Mouse (Mus musculus) embryonic facial prominence, embryonic 14.5 days (tissue): ENCODE measurements around the gene Lbhd1. TPM values are rescaled to one million over a fixed set of nuclear protein-coding genes. Genes with fewer than 3 reads are reported as not detected.
A peak's percentile ranks its signal among the peaks of the same experiment; 100 is the strongest.

ENCODE experiments used
- ATAC-seq: fragments of 200-750 bp; cut with Nextera tagmentation; 2 replicates; pipeline ENCODE4 v1.8.0; 2017; ENCODE audit warnings: low read depth, moderate number of reproducible peaks, moderate TSS enrichment
- DNase-seq: peaks from one replicate; pipeline ENCODE4 v3.0.0-alpha.2; 2015; ENCODE audit warnings: low spot score
- H3K27ac ChIP-seq: fragments of 300-500 bp; sonication (generic); replicated peaks from 2 replicates; pipeline ENCODE4 v1.5.1; 2014; ENCODE audit warnings: low read depth, mild to moderate bottlenecking, low read length, moderate library complexity
- H3K27me3 ChIP-seq: fragments of 300-500 bp; sonication (generic); replicated peaks from 2 replicates; pipeline ENCODE4 v1.6.1; 2014; ENCODE audit warnings: low read length; ENCODE audit not compliant: control insufficient read depth, insufficient read depth
- H3K36me3 ChIP-seq: fragments of 300-500 bp; sonication (generic); 2 replicates; pipeline ENCODE4 v1.6.1; 2014; ENCODE audit warnings: low read length, mixed read lengths; ENCODE audit not compliant: control insufficient read depth, insufficient read depth
- H3K4me1 ChIP-seq: fragments of 300-500 bp; sonication (generic); 2 replicates; pipeline ENCODE4 v1.6.1; 2014; ENCODE audit warnings: antibody characterized with exemption, low read length; ENCODE audit not compliant: control insufficient read depth, insufficient read depth
- H3K4me2 ChIP-seq: fragments of 300-500 bp; sonication (generic); 2 replicates; pipeline ENCODE4 v1.6.1; 2014; ENCODE audit warnings: low read depth, mild to moderate bottlenecking, low read length, moderate library complexity, mixed read lengths
- H3K4me3 ChIP-seq: fragments of 300-500 bp; sonication (generic); 2 replicates; pipeline ENCODE4 v1.5.1; 2014; ENCODE audit warnings: low read depth, mild to moderate bottlenecking, low read length
- H3K9ac ChIP-seq: fragments of 300-500 bp; sonication (generic); 2 replicates; pipeline ENCODE4 v1.6.1; 2014; ENCODE audit warnings: low read depth, mild to moderate bottlenecking, low read length, moderate library complexity, mixed read lengths
- H3K9me3 ChIP-seq: fragments of 300-500 bp; sonication (generic); 2 replicates; pipeline ENCODE4 v1.6.1; 2016; ENCODE audit warnings: low read length; ENCODE audit not compliant: control insufficient read depth
- WGBS: fragments of 180-500 bp; shearing (Covaris S2); extraction: QIAGEN DNeasy Blood & Tissue Kit; methylation state at CpG from one replicate; pipeline ENCODE4 v1.1.7; 2014; 5-methylcytosine and 5-hydroxymethylcytosine counted together
- polyA plus RNA-seq: library from polyadenylated mRNA; unstranded; fragments of >200 nt; fragmentation: Nextera tagmentation; extraction: Ambion mirVana; gene quantifications from 2 replicates; pipeline ENCODE4 v1.2.1, GENCODE M21; 2014

Gene Lbhd1
- polyA plus RNA-seq, 1 experiment from 2014 or later = 68.8 TPM

- Histone ChIP-seq H3K4me1 (0 out of 2 replicates have a peak, but pooled peaks cover 6% of the 10 kb centered on the region), H3K27me3 (no peaks in the 10 kb centered on the region), H3K27ac (peak overlapping the region; percentile 85), H3K4me3 (peak overlapping the region; percentile 84), H3K36me3 (peaks cover 42% of the 10 kb centered on the region), H3K9ac (peak overlapping the region; percentile 81; the same call in 1 of the 2 replicates), H3K9me3 (no peaks in the 10 kb centered on the region), H3K4me2 (peak overlapping the region; percentile 79)
- ATAC-seq (no peak), DNase-seq (no peak)
- WGBS = 72% methylated on average over 6 of the region's 6 CpGs
Measured at GRCm38 (mm10) chr19:8919684-8920072, 36.1 kb downstream of the Lbhd1 start.

GRCm38 (mm10) chr19:8920073-8920736 lies 36.7 kb downstream of the Lbhd1 start, which contains the start of gene B3gat3:
Gene B3gat3 (plus strand): TSS chr19:8920374.
- ATAC-seq (peak; percentile 95), DNase-seq (peak; percentile 96)
- Histone ChIP-seq H3K27ac (peak within 1 kb of the TSS; percentile 85), H3K9ac (peak within 1 kb of the TSS; percentile 81), H3K4me1 (0 out of 2 replicates have a peak, but pooled peaks cover 6% of the 10 kb centered on the region), H3K36me3 (peaks cover 37% of the 10 kb centered on the region), H3K27me3 (no peaks in the 10 kb centered on the region), H3K9me3 (no peaks in the 10 kb centered on the region), H3K4me2 (peak within 1 kb of the TSS; percentile 79), H3K4me3 (peak within 1 kb of the TSS; percentile 84)
- WGBS = 5% methylated on average over 14 of the region's 50 CpGs

- ATAC-seq (no peak), DNase-seq (peak; percentile 80)
- Histone ChIP-seq H3K4me3 (peak overlapping the region; percentile 84), H3K27me3 (no peaks in the 10 kb centered on the region), H3K36me3 (peaks cover 37% of the 10 kb centered on the region), H3K27ac (peak overlapping the region; percentile 85), H3K9me3 (no peaks in the 10 kb centered on the region), H3K9ac (peak overlapping the region; percentile 81), H3K4me1 (0 out of 2 replicates have a peak, but pooled peaks cover 6% of the 10 kb centered on the region), H3K4me2 (peak overlapping the region; percentile 79)
- WGBS = 1% methylated on average over 6 of the region's 6 CpGs
Measured at GRCm38 (mm10) chr19:8920836-8921291, 37.3 kb downstream of the Lbhd1 start.

- 0 out of 2 replicates have a peak, but pooled peaks cover 6% of the 10 kb centered on the region for H3K4me1 ChIP-seq
- peak overlapping the region; percentile 84 for H3K4me3 ChIP-seq
- peaks cover 37% of the 10 kb centered on the region for H3K36me3 ChIP-seq
- H3K9ac ChIP-seq = peak overlapping the region; percentile 81
- H3K27ac ChIP-seq = no peak overlapping the region
- ATAC-seq (no peak), DNase-seq (no peak)
- H3K4me2 ChIP-seq = peak overlapping the region; percentile 79
- 56% methylated on average over 9 of the region's 9 CpGs for WGBS
- no peaks in the 10 kb centered on the region for H3K27me3 ChIP-seq
- no peaks in the 10 kb centered on the region for H3K9me3 ChIP-seq
Measured at GRCm38 (mm10) chr19:8921741-8922140, 38.2 kb downstream of the Lbhd1 start.

- Histone ChIP-seq H3K36me3 (peaks cover 50% of the 10 kb centered on the region), H3K9me3 (no peaks in the 10 kb centered on the region), H3K27me3 (no peaks in the 10 kb centered on the region), H3K27ac (no peak overlapping the region), H3K4me2 (no peak overlapping the region), H3K4me1 (0 out of 2 replicates have a peak, but pooled peaks cover under 1% of the 10 kb centered on the region), H3K9ac (no peak overlapping the region), H3K4me3 (no peak overlapping the region)
- DNase-seq (no peak), ATAC-seq (no peak)
- WGBS = 86% methylated on average over 2 of the region's 2 CpGs
Measured at GRCm38 (mm10) chr19:8926766-8927165, 43.2 kb downstream of the Lbhd1 start.

GRCm38 (mm10) chr19:8927891-8928525 lies 44.5 kb downstream of the Lbhd1 start:
- Histone ChIP-seq H3K4me1 (no peaks in the 10 kb centered on the region), H3K27ac (no peak overlapping the region)
- 87% methylated on average over 12 of the region's 12 CpGs for WGBS

GRCm38 (mm10) chr19:8928689-8929223 lies 45.2 kb downstream of the Lbhd1 start:
- peaks cover 50% of the 10 kb centered on the region for H3K36me3 ChIP-seq
- H3K9me3 ChIP-seq = no peaks in the 10 kb centered on the region
- H3K4me1 ChIP-seq = no peaks in the 10 kb centered on the region
- ATAC-seq (peak; percentile 26; the same call in 1 of the 2 replicates), DNase-seq (no peak)
- peak overlapping the region; percentile 78 for H3K4me2 ChIP-seq
- H3K27ac ChIP-seq = no peak overlapping the region
- peak overlapping the region; percentile 86 for H3K9ac ChIP-seq
- H3K4me3 ChIP-seq = peak overlapping the region; percentile 80
- no peaks in the 10 kb centered on the region for H3K27me3 ChIP-seq
- 32% methylated on average over 7 of the region's 16 CpGs for WGBS

More at GRCm38 (mm10) chr19:8927891-8928525, 44.5 kb downstream of the Lbhd1 start:
- H3K27me3 ChIP-seq = no peaks in the 10 kb centered on the region
- H3K36me3 ChIP-seq = peaks cover 42% of the 10 kb centered on the region
- H3K4me2 ChIP-seq = no peak overlapping the region
- no peak for DNase-seq
- no peak for ATAC-seq
- no peaks in the 10 kb centered on the region for H3K9me3 ChIP-seq
- H3K4me3 ChIP-seq = no peak overlapping the region
- H3K9ac ChIP-seq = no peak overlapping the region

- Histone ChIP-seq H3K4me1 (no peaks in the 10 kb centered on the region), H3K27me3 (no peaks in the 10 kb centered on the region), H3K4me2 (peak within 1 kb of the TSS; percentile 78), H3K27ac (peak within 1 kb of the TSS; percentile 65), H3K4me3 (peak within 1 kb of the TSS; percentile 80), H3K9ac (peak within 1 kb of the TSS; percentile 86), H3K36me3 (peaks cover 57% of the 10 kb centered on the region), H3K9me3 (no peaks in the 10 kb centered on the region)
- ATAC-seq (peak; percentile 78), DNase-seq (peak; percentile 81)
- under 1% methylated on average over 29 of the region's 74 CpGs for WGBS
Measured at GRCm38 (mm10) chr19:8929224-8930088, 45.9 kb downstream of the Lbhd1 start, which contains the start of the genes Rom1 and Eml3. Gene Rom1 (minus strand): TSS chr19:8929356. Gene Eml3 (plus strand): TSS chr19:8929552.
